Comparison of ENCODE assay signal across 25 mouse cellular contexts in the genomic region with DNA sequence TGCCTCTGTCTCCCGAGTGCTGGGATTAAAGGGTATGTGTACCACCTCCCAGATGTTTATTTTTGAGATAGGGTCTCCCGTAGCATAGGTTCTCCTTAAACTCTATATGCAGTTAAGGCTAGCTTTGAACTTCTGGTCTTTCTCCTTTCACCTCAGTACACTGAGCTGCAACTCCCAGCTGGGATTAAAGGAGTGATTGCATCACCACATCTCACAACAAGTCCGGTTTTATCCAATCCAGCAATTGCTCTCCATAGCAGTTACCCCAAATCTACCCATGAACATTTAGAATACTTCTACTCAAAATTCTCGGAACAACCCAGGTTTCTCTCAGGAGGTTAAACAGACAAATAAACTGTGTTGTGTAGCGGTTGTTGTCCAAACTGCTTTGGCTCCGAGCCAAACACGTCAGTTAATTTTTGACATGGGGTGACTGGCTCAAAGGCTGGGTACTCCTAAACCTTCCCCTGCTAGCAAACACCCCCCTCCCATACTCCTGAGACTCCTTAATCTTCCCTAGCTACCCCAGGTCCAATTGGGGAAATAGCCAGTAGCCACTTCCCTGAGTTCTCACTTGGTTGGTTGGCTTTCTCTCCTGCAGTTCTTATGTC. TPM values are rescaled to one million over a fixed set of nuclear protein-coding genes. Genes with fewer than 3 reads are reported as not detected.
DNase-seq lines count a peak whose midpoint lies in the region; ATAC-seq and TF ChIP-seq lines count a peak whose summit lies in the region.
"Had no signal": no experiment of that assay in that cellular context is flagged by ENCODE, and none has a peak within 500 bp of the region (broad histone marks: within the 10 kb centered on the region; RNA-seq: fewer than 3 reads in every experiment).

No protein-coding gene starts in this region.

- H3K4me2 ChIP-seq in liver, postnatal 0 days (ENCODE audit: low read depth, low read length) = no peak overlapping the region
- H3K4me2 ChIP-seq: embryonic facial prominence, embryonic 12.5 days; heart, embryonic 11.5 days; hindbrain, embryonic 13.5 days; limb, embryonic 15.5 days; midbrain, embryonic 15.5 days had no signal

- peak; percentile 84 for DNase-seq in liver, adult 2 months (ENCODE audit: extremely low read depth, low read depth, low spot score)
- DNase-seq in liver, postnatal 0 days = no peak
- peak; percentile 71 to 82 for DNase-seq in kidney, adult 8-10 months
- DNase-seq in kidney, postnatal 14 days = peak; percentile 70
- no peak for DNase-seq in spleen, postnatal 14 days (ENCODE audit: low spot score in 2 of 2)
- DNase-seq in lung, adult 2 months = no peak
- no peak for DNase-seq in ovary, postnatal 14 days (ENCODE audit: low spot score)
- DNase-seq: B cell, adult 2 months; cerebellum, adult 9-10 months; gastrocnemius, adult 2 months; heart, postnatal 10 days; lung, postnatal 14 days; right cerebral cortex, postnatal 25 days; thymus, postnatal 36 days had no signal

- peaks cover 18% of the 10 kb centered on the region for H3K4me1 ChIP-seq in liver, adult 2 months (ENCODE audit: control insufficient read depth, insufficient read depth, low read length)
- peaks cover 7% of the 10 kb centered on the region for H3K4me1 ChIP-seq in liver, postnatal 0 days (ENCODE audit: insufficient read depth)
- H3K4me1 ChIP-seq in lung, adult 2 months (ENCODE audit: control insufficient read depth, insufficient read depth, low read length) = peaks cover 7% of the 10 kb centered on the region; the same call in 1 of the 2 replicates
- H3K4me1 ChIP-seq: midbrain, embryonic 15.5 days had no signal

- H3K79me2 ChIP-seq in liver, adult 2 months (ENCODE audit: control insufficient read depth, insufficient read depth, low read length) = no peaks in the 10 kb centered on the region

- TF ChIP-seq POLR2A in liver, adult 2 months (IDR thresholded peaks at IDR 0.05; ENCODE audit: extremely low read depth, insufficient read depth, low read length) = no peak
- no peak for TF ChIP-seq POLR2A in lung, adult 2 months (IDR thresholded peaks at IDR 0.05; ENCODE audit: borderline replicate concordance, extremely low read depth, low read depth, low read length)

- no peaks in the 10 kb centered on the region for H3K36me3 ChIP-seq in liver, adult 2 months (ENCODE audit: control insufficient read depth, insufficient read depth, low read length)
- no peaks in the 10 kb centered on the region for H3K36me3 ChIP-seq in liver, postnatal 0 days (replicated peaks; ENCODE audit: insufficient read depth, low read length)
- H3K36me3 ChIP-seq: embryonic facial prominence, embryonic 12.5 days; hindbrain, embryonic 13.5 days; limb, embryonic 15.5 days; midbrain, embryonic 15.5 days had no signal

- peak overlapping the region; percentile 49; the same call in 1 of the 2 replicates for H3K27ac ChIP-seq in liver, adult 2 months (replicated peaks; ENCODE audit: insufficient read depth, low read depth, low read length)
- H3K27ac ChIP-seq in liver, postnatal 0 days (ENCODE audit: low read depth) = no peak overlapping the region
- H3K27ac ChIP-seq: embryonic facial prominence, embryonic 12.5 days; gastrocnemius, adult 2 months; hindbrain, embryonic 13.5 days; limb, embryonic 15.5 days; midbrain, embryonic 15.5 days had no signal

- H3K9me3 ChIP-seq in liver, postnatal 0 days (ENCODE audit: low read length) = no peaks in the 10 kb centered on the region
- H3K9me3 ChIP-seq: embryonic facial prominence, embryonic 12.5 days; hindbrain, embryonic 13.5 days; limb, embryonic 15.5 days; midbrain, embryonic 15.5 days had no signal

- TF ChIP-seq CTCF in liver, adult 2 months (IDR thresholded peaks at IDR 0.05; ENCODE audit: low read depth, low read length) = no peak
- no peak for TF ChIP-seq CTCF in liver, postnatal 0 days (IDR thresholded peaks at IDR 0.05; ENCODE audit: low read depth)
- no peak for TF ChIP-seq CTCF in lung, adult 2 months (IDR thresholded peaks at IDR 0.05; ENCODE audit: insufficient read depth, low read length)

- WGBS in liver, adult 2 months = 37% methylated on average over 7 of the region's 7 CpGs
- 75% methylated on average over 7 of the region's 7 CpGs for WGBS in liver, postnatal 0 days (ENCODE audit: insufficient replicate concordance)
- 80% methylated on average over 7 of the region's 7 CpGs for WGBS in lung, adult 2 months

- no peaks in the 10 kb centered on the region for H3K27me3 ChIP-seq in liver, adult 2 months (ENCODE audit: control insufficient read depth, insufficient read depth, low read length)
- no peaks in the 10 kb centered on the region for H3K27me3 ChIP-seq in liver, postnatal 0 days (ENCODE audit: insufficient read depth, low read length)
- H3K27me3 ChIP-seq: embryonic facial prominence, embryonic 12.5 days; hindbrain, embryonic 13.5 days; limb, embryonic 15.5 days; midbrain, embryonic 15.5 days had no signal

- H3K9ac ChIP-seq in liver, adult 2 months (ENCODE audit: low read depth, low read length) = no peak overlapping the region
- no peak overlapping the region for H3K9ac ChIP-seq in liver, postnatal 0 days (replicated peaks)
- H3K9ac ChIP-seq: embryonic facial prominence, embryonic 12.5 days; hindbrain, embryonic 13.5 days; limb, embryonic 15.5 days; midbrain, embryonic 15.5 days had no signal

- H3K4me3 ChIP-seq in liver, adult 2 months (ENCODE audit: insufficient read depth, low read depth, low read length) = no peak overlapping the region
- no peak overlapping the region for H3K4me3 ChIP-seq in liver, postnatal 0 days (ENCODE audit: low read depth, low read length)
- H3K4me3 ChIP-seq in lung, adult 2 months (replicated peaks; ENCODE audit: extremely low read depth, low read depth, low read length) = no peak overlapping the region
- H3K4me3 ChIP-seq: embryonic facial prominence, embryonic 12.5 days; gastrocnemius, adult 2 months; hindbrain, embryonic 13.5 days; layer of hippocampus, adult 2 months; limb, embryonic 15.5 days; midbrain, embryonic 15.5 days had no signal

- no peak for ATAC-seq in liver, postnatal 0 days
- ATAC-seq: midbrain, embryonic 15.5 days had no signal

- no peak for TF ChIP-seq EP300 in liver, postnatal 0 days (IDR thresholded peaks at IDR 0.05; ENCODE audit: low read depth)

RNA-seq across cellular contexts. Expression of gene Terf2, which starts 25.4 kb away (rescaled TPM):
- total RNA-seq in liver, adult 2 months (2014; rRNA removed) = 3.6 and 4.0 TPM in 2 replicates
- 2.9 and 3.3 TPM in 2 replicates for polyA plus RNA-seq in liver, adult 2 months (2012; rRNA removed)
- 6.9 and 7.3 TPM in 2 replicates for polyA plus RNA-seq in liver, postnatal 0 days (2015; fragmentation: Nextera tagmentation; extraction: Ambion mirVana)
- 9.5 and 13.5 TPM in 2 replicates for polyA plus RNA-seq in lung, adult 2 months (2012; rRNA removed)

RNA-seq across cellular contexts. Expression of gene Cyb5b, which starts 28.7 kb away (rescaled TPM):
- total RNA-seq in liver, adult 2 months (2014; rRNA removed) = 253 and 256 TPM in 2 replicates
- polyA plus RNA-seq in liver, adult 2 months (2012; rRNA removed) = 223 and 265 TPM in 2 replicates
- polyA plus RNA-seq in liver, postnatal 0 days (2015; fragmentation: Nextera tagmentation; extraction: Ambion mirVana) = 19.7 and 23.6 TPM in 2 replicates
- 68.7 and 97.9 TPM in 2 replicates for polyA plus RNA-seq in lung, adult 2 months (2012; rRNA removed)

RNA-seq across cellular contexts. Expression of gene Tmed6, which starts 56.3 kb away (rescaled TPM):
- 2.0 TPM in 1 of 2 replicates, not detected in the other for total RNA-seq in liver, adult 2 months (2014; rRNA removed)
- polyA plus RNA-seq in liver, adult 2 months (2012; rRNA removed) = not detected in 2 replicates
- polyA plus RNA-seq in liver, postnatal 0 days (2015; fragmentation: Nextera tagmentation; extraction: Ambion mirVana) = 0.92 and 1.5 TPM in 2 replicates
- polyA plus RNA-seq in lung, adult 2 months (2012; rRNA removed) = 0.65 and 0.99 TPM in 2 replicates
- total RNA-seq: adrenal gland, adult 18-20 months; gastrocnemius, adult 2 months; heart, postnatal 10 days; left cerebral cortex, postnatal 36 days; megakaryocyte, adult 5-6 weeks; neutrophil, adult 5-6 weeks had no signal
- polyA plus RNA-seq: cortical plate, adult 2 months; embryonic facial prominence, embryonic 12.5 days; heart, embryonic 11.5 days; hindbrain, embryonic 13.5 days; limb, embryonic 15.5 days; midbrain, embryonic 15.5 days had no signal

Comparison
In these comparisons a context has a peak if more than half of its experiments do, and no peak if none do; other contexts are left out.
1. DNase-seq: peak in liver, adult 2 months (single experiment), kidney, adult 8-10 months (2 of 2) and kidney, postnatal 14 days (single experiment); none in liver, postnatal 0 days (single experiment), spleen, postnatal 14 days (0 of 2), lung, adult 2 months (single experiment) and ovary, postnatal 14 days (single experiment).